Mouse (Mus musculus) kidney, embryonic 14.5 days (tissue): ENCODE measurements at regions not wholly inside any gene's neighbourhood (a gene's known extent, or its start where the extent isn't known, plus 50 kb on each side); places are given as distances from the start of the nearest gene placed in this dataset.
"Not testable (repeated sequence)": the region's sequence is repeated elsewhere in the genome, so short reads cannot be mapped to it uniquely, and the experiment has no call there.

Experiments
- ATAC-seq: fragments of 200-750 bp; cut with Nextera tagmentation; 2 replicates; pipeline ENCODE4 v1.8.0; 2017; ENCODE audit warnings: moderate number of reproducible peaks, mild to moderate bottlenecking, moderate TSS enrichment, moderate library complexity; ENCODE audit not compliant: low FRiP score, low TSS enrichment
- H3K27ac ChIP-seq: fragments of 300-500 bp; sonication (generic); 2 replicates; pipeline ENCODE4 v1.5.1; 2014; ENCODE audit warnings: low read depth, mild to moderate bottlenecking, low read length, moderate library complexity, mixed read lengths
- H3K27me3 ChIP-seq: fragments of 300-500 bp; sonication (generic); 2 replicates; pipeline ENCODE4 v1.6.1; 2014; ENCODE audit warnings: mild to moderate bottlenecking, low read length; ENCODE audit not compliant: control insufficient read depth, insufficient read depth
- H3K36me3 ChIP-seq: fragments of 300-500 bp; sonication (generic); 2 replicates; pipeline ENCODE4 v1.6.1; 2014; ENCODE audit warnings: low read length, mixed read lengths; ENCODE audit not compliant: control insufficient read depth, insufficient read depth
- H3K4me1 ChIP-seq: fragments of 300-500 bp; sonication (generic); 2 replicates; pipeline ENCODE4 v1.6.1; 2014; ENCODE audit warnings: low read length, mixed read lengths; ENCODE audit not compliant: control insufficient read depth, insufficient read depth
- H3K4me2 ChIP-seq: fragments of 300-500 bp; sonication (generic); replicated peaks from 2 replicates; pipeline ENCODE4 v1.6.1; 2014; ENCODE audit warnings: low read depth, mild to moderate bottlenecking, low read length
- H3K4me3 ChIP-seq: fragments of 300-500 bp; sonication (generic); 2 replicates; pipeline ENCODE4 v1.5.1; 2014; ENCODE audit warnings: mild to moderate bottlenecking, low read length
- H3K9ac ChIP-seq: fragments of 300-500 bp; sonication (generic); 2 replicates; pipeline ENCODE4 v1.6.1; 2014; ENCODE audit warnings: low read depth, mild to moderate bottlenecking, low read length, moderate library complexity
- H3K9me3 ChIP-seq: fragments of 300-500 bp; sonication (generic); 2 replicates; pipeline ENCODE4 v1.6.1; 2016; ENCODE audit warnings: low read length; ENCODE audit not compliant: control insufficient read depth
- WGBS: fragments of 180-500 bp; shearing (Covaris S2); extraction: QIAGEN DNeasy Blood & Tissue Kit; methylation state at CpG from one replicate; pipeline ENCODE4 v1.1.7; 2014; 5-methylcytosine and 5-hydroxymethylcytosine counted together

GRCm38 (mm10) chr3:129412126-129412960 lies 79.8 kb upstream of the Enpep start:
- Histone ChIP-seq H3K27ac (no peak overlapping the region), H3K4me2 (no peak overlapping the region), H3K4me1 (no peaks in the 10 kb centered on the region), H3K27me3 (no peaks in the 10 kb centered on the region), H3K9ac (no peak overlapping the region), H3K4me3 (no peak overlapping the region), H3K9me3 (no peaks in the 10 kb centered on the region), H3K36me3 (no peaks in the 10 kb centered on the region)
- WGBS = 52% methylated on average over 11 of the region's 11 CpGs
- no peak for ATAC-seq

GRCm38 (mm10) chr3:129412961-129413246 lies 80.4 kb upstream of the Enpep start:
- no peaks in the 10 kb centered on the region for H3K4me1 ChIP-seq
- no peak overlapping the region for H3K9ac ChIP-seq
- 90% methylated on average over 8 of the region's 8 CpGs for WGBS
- no peaks in the 10 kb centered on the region for H3K9me3 ChIP-seq
- H3K4me2 ChIP-seq = no peak overlapping the region
- no peaks in the 10 kb centered on the region for H3K27me3 ChIP-seq
- no peaks in the 10 kb centered on the region for H3K36me3 ChIP-seq
- H3K4me3 ChIP-seq = no peak overlapping the region
- no peak overlapping the region for H3K27ac ChIP-seq
- ATAC-seq = no peak

- no peaks in the 10 kb centered on the region for H3K27me3 ChIP-seq
- H3K27ac ChIP-seq = no peak overlapping the region
- no peak overlapping the region for H3K4me3 ChIP-seq
- no peak for ATAC-seq
- no peak overlapping the region for H3K9ac ChIP-seq
- no peaks in the 10 kb centered on the region for H3K4me1 ChIP-seq
- no peaks in the 10 kb centered on the region for H3K36me3 ChIP-seq
- no peak overlapping the region for H3K4me2 ChIP-seq
- H3K9me3 ChIP-seq = no peaks in the 10 kb centered on the region
- WGBS = 88% methylated on average over 5 of the region's 5 CpGs
Measured at GRCm38 (mm10) chr3:129415656-129416055, 83.1 kb upstream of the Enpep start.

GRCm38 (mm10) chr3:129416337-129416736 lies 83.8 kb upstream of the Enpep start:
- H3K4me2 ChIP-seq = no peak overlapping the region
- no peaks in the 10 kb centered on the region for H3K36me3 ChIP-seq
- no peak overlapping the region for H3K9ac ChIP-seq
- H3K27ac ChIP-seq = no peak overlapping the region
- H3K4me1 ChIP-seq = no peaks in the 10 kb centered on the region
- no peaks in the 10 kb centered on the region for H3K27me3 ChIP-seq
- no peak overlapping the region for H3K4me3 ChIP-seq
- ATAC-seq = no peak
- no peaks in the 10 kb centered on the region for H3K9me3 ChIP-seq
- WGBS = 93% methylated on average over 9 of the region's 9 CpGs

GRCm38 (mm10) chr3:129421620-129422239 lies 89.2 kb upstream of the Enpep start:
- H3K4me2 ChIP-seq, H3K4me3 ChIP-seq, H3K36me3 ChIP-seq, H3K27me3 ChIP-seq, H3K27ac ChIP-seq, H3K9me3 ChIP-seq, ATAC-seq, H3K4me1 ChIP-seq, H3K9ac ChIP-seq: not testable (repeated sequence)
- WGBS = 56% methylated on average over 8 of the region's 10 CpGs

- no peaks in the 10 kb centered on the region for H3K9me3 ChIP-seq
- no peak overlapping the region for H3K4me2 ChIP-seq
- H3K9ac ChIP-seq = no peak overlapping the region
- no peak overlapping the region for H3K27ac ChIP-seq
- H3K4me3 ChIP-seq = no peak overlapping the region
- H3K36me3 ChIP-seq = no peaks in the 10 kb centered on the region
- no peaks in the 10 kb centered on the region for H3K4me1 ChIP-seq
- no peaks in the 10 kb centered on the region for H3K27me3 ChIP-seq
- WGBS = 98% methylated on average over 2 of the region's 2 CpGs
- no peak for ATAC-seq
Measured at GRCm38 (mm10) chr3:129428750-129429149, 96.2 kb upstream of the Enpep start.

GRCm38 (mm10) chr3:129429161-129430111 lies 96.9 kb upstream of the Enpep start:
- no peak overlapping the region for H3K4me3 ChIP-seq
- no peak overlapping the region for H3K27ac ChIP-seq
- no peaks in the 10 kb centered on the region for H3K27me3 ChIP-seq
- 55% methylated on average over 8 of the region's 8 CpGs for WGBS
- H3K4me1 ChIP-seq = no peaks in the 10 kb centered on the region
- H3K9me3 ChIP-seq = no peaks in the 10 kb centered on the region
- no peak overlapping the region for H3K4me2 ChIP-seq
- H3K36me3 ChIP-seq = no peaks in the 10 kb centered on the region
- H3K9ac ChIP-seq = no peak overlapping the region
- ATAC-seq = no peak

GRCm38 (mm10) chr3:129434056-129434455 lies 98.1 kb upstream of the Elovl6 start:
- no peak for ATAC-seq
- no peaks in the 10 kb centered on the region for H3K27me3 ChIP-seq
- no peaks in the 10 kb centered on the region for H3K36me3 ChIP-seq
- no peak overlapping the region for H3K9ac ChIP-seq
- no peak overlapping the region for H3K4me3 ChIP-seq
- 72% methylated on average over 11 of the region's 11 CpGs for WGBS
- 0 out of 2 replicates have a peak, but pooled peaks cover 2% of the 10 kb centered on the region for H3K9me3 ChIP-seq
- no peaks in the 10 kb centered on the region for H3K4me1 ChIP-seq
- no peak overlapping the region for H3K27ac ChIP-seq
- no peak overlapping the region for H3K4me2 ChIP-seq
